Mouse (Mus musculus) liver, adult 2 months (tissue): Measurements from ENCODE around the gene Cep170b.

Source experiments
- CTCF ChIP-seq: fragments of 200-500 bp; IDR thresholded peaks from 2 replicates; pipeline ENCODE4 v1.5.1; 2011; ENCODE audit warnings: low read depth, low read length, control low read depth
- POLR2A ChIP-seq: fragments of 200-500 bp; IDR thresholded peaks from 2 replicates; pipeline ENCODE4 v1.6.1; 2011; ENCODE audit warnings: low read length, control low read depth; ENCODE audit not compliant: insufficient read depth; ENCODE audit errors: extremely low read depth

GRCm38 (mm10) chr12:112677076-112677475 lies 43.2 kb upstream of the Cep170b start:
- TF ChIP-seq CTCF (no peak), POLR2A (no peak)
